Mouse (Mus musculus) CH12.LX (cell line): ENCODE measurements at regions not wholly inside any gene's neighbourhood (a gene's known extent, or its start where the extent isn't known, plus 50 kb on each side); places are given as distances from the start of the nearest gene placed in this dataset.

Experiments
- DNase-seq: peaks from one replicate; pipeline ENCODE4 v3.0.0-alpha.2; 2013; ENCODE audit errors: extremely low read depth
- H3K27ac ChIP-seq: 2 replicates; pipeline ENCODE4 v1.5.1; 2012; ENCODE audit warnings: low read depth, mild to moderate bottlenecking, control low read depth, moderate library complexity; ENCODE audit not compliant: insufficient read depth
- H3K27me3 ChIP-seq: replicated peaks from 2 replicates; pipeline ENCODE3; 2012; ENCODE audit warnings: inconsistent platforms
- H3K36me3 ChIP-seq, 2 experiments: replicated peaks in 1 of 2; 2 replicates each; pipeline versions ENCODE3 to v1.6.1; 2012; ENCODE audit warnings: inconsistent platforms in 1 of 2, low read length in 1 of 2, mild to moderate bottlenecking in 1 of 2, mixed read lengths in 1 of 2, moderate library complexity in 1 of 2; ENCODE audit not compliant: control insufficient read depth in 1 of 2, insufficient read depth in 1 of 2
- H3K4me1 ChIP-seq, 2 experiments: 2 replicates each; pipeline ENCODE4 v1.6.1; 2012; ENCODE audit warnings: inconsistent platforms in 1 of 2, moderate library complexity in 1 of 2; ENCODE audit not compliant: insufficient read depth in 2 of 2, control insufficient read depth in 1 of 2
- H3K4me2 ChIP-seq: 2 replicates; pipeline ENCODE4 v1.6.1; 2012; ENCODE audit warnings: low read depth, mild to moderate bottlenecking, control low read depth; ENCODE audit not compliant: poor library complexity, insufficient read depth, severe bottlenecking
- H3K4me3 ChIP-seq, 3 experiments: fragments of 150-350 bp in 1 of 3; sonication (generic) in 1 of 3; replicated peaks in 1 of 3; 2 replicates each; pipeline versions ENCODE3 to v1.5.1; 2011 to 2012; ENCODE audit warnings: low read depth in 2 of 3, low read length in 2 of 3, mild to moderate bottlenecking in 2 of 3, moderate library complexity in 2 of 3, control low read depth in 1 of 3, improper control_type of control experiment in 1 of 3, inconsistent platforms in 1 of 3, mixed read lengths in 1 of 3; ENCODE audit not compliant: poor library complexity in 1 of 3
- H3K79me2 ChIP-seq: replicated peaks from 2 replicates; pipeline ENCODE4 v1.6.1; 2012; ENCODE audit warnings: mild to moderate bottlenecking, moderate library complexity; ENCODE audit not compliant: control insufficient read depth, poor library complexity, insufficient read depth, severe bottlenecking; ENCODE audit errors: extremely low read depth
- H3K9ac ChIP-seq: 2 replicates; pipeline ENCODE4 v1.6.1; 2012; ENCODE audit warnings: low read depth, mild to moderate bottlenecking, control low read depth, moderate library complexity; ENCODE audit not compliant: insufficient read depth
- H3K9me3 ChIP-seq: replicated peaks from 2 replicates; pipeline ENCODE3; 2012; ENCODE audit warnings: low read length, inconsistent platforms, mixed read lengths
- BHLHE40 ChIP-seq: IDR thresholded peaks from 2 replicates; pipeline ENCODE4 v1.6.1; 2011; ENCODE audit warnings: mild to moderate bottlenecking, low read depth, low read length, improper control_type of control experiment
- CHD2 ChIP-seq: IDR thresholded peaks from 2 replicates; pipeline ENCODE4 v1.6.1; 2011; ENCODE audit warnings: low read length, improper control_type of control experiment
- E2F4 ChIP-seq: IDR thresholded peaks from 2 replicates; pipeline ENCODE4 v1.6.1; 2011; ENCODE audit warnings: low read depth, low read length, improper control_type of control experiment; ENCODE audit not compliant: insufficient replicate concordance
- EP300 ChIP-seq: IDR thresholded peaks from 2 replicates; pipeline ENCODE4 v1.6.1; 2011; ENCODE audit warnings: low read length, improper control_type of control experiment
- GABPA ChIP-seq: IDR thresholded peaks from 2 replicates; pipeline ENCODE4 v1.6.1; 2012; ENCODE audit warnings: low read depth, low read length, improper control_type of control experiment, inconsistent platforms; ENCODE audit not compliant: insufficient replicate concordance
- HCFC1 ChIP-seq: IDR thresholded peaks from 2 replicates; pipeline ENCODE4 v1.6.1; 2012; ENCODE audit warnings: low read depth, mild to moderate bottlenecking, inconsistent platforms, low read length, improper control_type of control experiment
- JUN ChIP-seq: IDR thresholded peaks from 2 replicates; pipeline ENCODE4 v1.6.1; 2011; ENCODE audit warnings: low read depth, mild to moderate bottlenecking, low read length, improper control_type of control experiment, moderate library complexity; ENCODE audit not compliant: insufficient read depth
- JUND ChIP-seq: conservative IDR thresholded peaks from 2 replicates; pipeline ENCODE4 v1.6.1; 2011; ENCODE audit warnings: low read depth, low read length, improper control_type of control experiment
- KAT2A ChIP-seq: IDR thresholded peaks from 2 replicates; pipeline ENCODE4 v1.6.1; 2012; ENCODE audit warnings: low read length, improper control_type of control experiment, inconsistent platforms; ENCODE audit not compliant: insufficient replicate concordance
- MAFK ChIP-seq: IDR thresholded peaks from 2 replicates; pipeline ENCODE4 v1.6.1; 2011; ENCODE audit warnings: low read length, improper control_type of control experiment; ENCODE audit not compliant: insufficient replicate concordance
- MAZ ChIP-seq: IDR thresholded peaks from 2 replicates; pipeline ENCODE4 v1.6.1; 2012; ENCODE audit warnings: low read depth, mild to moderate bottlenecking, inconsistent platforms, low read length, improper control_type of control experiment, moderate library complexity
- MEF2A ChIP-seq: IDR thresholded peaks from 2 replicates; pipeline ENCODE4 v1.6.1; 2014; ENCODE audit warnings: low read depth, mild to moderate bottlenecking, inconsistent platforms, low read length, improper control_type of control experiment, borderline replicate concordance
- NRF1 ChIP-seq: IDR thresholded peaks from 2 replicates; pipeline ENCODE4 v1.6.1; 2014; ENCODE audit warnings: low read depth, mild to moderate bottlenecking, inconsistent platforms, low read length, improper control_type of control experiment, moderate library complexity
- PAX5 ChIP-seq: IDR thresholded peaks from 2 replicates; pipeline ENCODE4 v1.6.1; 2012; ENCODE audit warnings: low read length, inconsistent platforms, mixed read lengths
- POLR2A ChIP-seq: IDR thresholded peaks from 2 replicates; pipeline ENCODE4 v1.6.1; 2011; ENCODE audit warnings: low read depth, mild to moderate bottlenecking, improper control_type of control experiment, low read length
- RAD21 ChIP-seq: IDR thresholded peaks from 2 replicates; pipeline ENCODE4 v1.6.1; 2011; ENCODE audit warnings: low read depth, mild to moderate bottlenecking, low read length, improper control_type of control experiment, moderate library complexity
- RCOR1 ChIP-seq: conservative IDR thresholded peaks from 2 replicates; pipeline ENCODE4 v1.6.1; 2012; ENCODE audit warnings: low read depth, mild to moderate bottlenecking, inconsistent platforms, low read length, improper control_type of control experiment
- SIN3A ChIP-seq: IDR thresholded peaks from 2 replicates; pipeline ENCODE4 v1.6.1; 2012; ENCODE audit warnings: low read length, improper control_type of control experiment, inconsistent platforms
- SMC3 ChIP-seq: IDR thresholded peaks from 2 replicates; pipeline ENCODE4 v1.6.1; 2011; ENCODE audit warnings: low read depth, low read length, improper control_type of control experiment
- USF1 ChIP-seq: IDR thresholded peaks from 2 replicates; pipeline ENCODE4 v1.6.1; 2014; ENCODE audit warnings: low read depth, mild to moderate bottlenecking, inconsistent platforms, low read length, improper control_type of control experiment
- USF2 ChIP-seq: conservative IDR thresholded peaks from 2 replicates; pipeline ENCODE4 v1.6.1; 2011; ENCODE audit warnings: low read depth, low read length, improper control_type of control experiment
- ZC3H11A ChIP-seq: IDR thresholded peaks from 2 replicates; pipeline ENCODE4 v1.6.1; 2012; ENCODE audit warnings: low read depth, mild to moderate bottlenecking, inconsistent platforms, low read length, improper control_type of control experiment
- ZKSCAN1 ChIP-seq: IDR thresholded peaks from 2 replicates; pipeline ENCODE4 v1.6.1; 2012; ENCODE audit warnings: low read depth, inconsistent platforms, low read length, improper control_type of control experiment, borderline replicate concordance
- dilution Hi-C: fragments of 300-500 bp; cut with MboI; formaldehyde crosslinking; loops from 2 replicates; pipeline ENCODE4 v1.14.3; 2020; ENCODE audit warnings: low sequenced_read_pairs; ENCODE audit not compliant: extremely low pct_unique_long_range_greater_than_20kb, extremely low pct_ligation_motif_present
- in situ Hi-C: fragments of 300-500 bp; cut with MboI; formaldehyde crosslinking; loops from 3 replicates; pipeline ENCODE4 v1.14.3; 2019; ENCODE audit warnings: low sequenced_read_pairs, low pct_ligation_motif_present, low pct_unique_long_range_greater_than_20kb, mixed read lengths

DNA sequence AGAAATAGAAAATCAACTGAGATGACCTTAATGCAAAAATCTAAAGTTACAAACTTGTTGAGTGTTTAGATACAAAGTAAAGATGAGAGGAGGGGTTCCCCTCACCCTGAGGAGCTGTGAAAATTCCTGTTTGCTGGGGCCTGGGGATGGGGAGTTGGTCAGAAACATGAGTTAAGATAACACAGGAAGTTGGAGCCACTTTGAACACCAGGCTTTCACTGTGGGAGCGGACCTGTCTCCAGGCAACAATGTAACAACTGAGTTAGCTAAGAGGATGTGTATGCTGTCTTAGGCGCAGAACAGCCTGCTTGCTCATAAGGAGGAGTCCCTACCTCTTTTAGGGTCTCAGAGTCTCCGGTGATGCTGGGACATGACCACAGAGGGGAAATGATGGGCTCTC is 188.7 kb upstream of the A430005L14Rik start:
- Histone ChIP-seq H3K27me3 (no peaks in the 10 kb centered on the region), H3K4me3 (no peak overlapping the region), H3K9ac (no peak overlapping the region), H3K27ac (no peak overlapping the region), H3K4me2 (no peak overlapping the region), H3K36me3 (no peaks in the 10 kb centered on the region), H3K9me3 (peaks cover 80% of the 10 kb centered on the region), H3K79me2 (no peaks in the 10 kb centered on the region), H3K4me1 (no peaks in the 10 kb centered on the region)
- dilution Hi-C loops (no loop called here), in situ Hi-C loops (no loop called here)
- TF ChIP-seq RCOR1 = no peak
- no peak for TF ChIP-seq E2F4
- no peak for TF ChIP-seq RAD21
- no peak for TF ChIP-seq ZC3H11A
- TF ChIP-seq GABPA = no peak
- no peak for DNase-seq

DNA sequence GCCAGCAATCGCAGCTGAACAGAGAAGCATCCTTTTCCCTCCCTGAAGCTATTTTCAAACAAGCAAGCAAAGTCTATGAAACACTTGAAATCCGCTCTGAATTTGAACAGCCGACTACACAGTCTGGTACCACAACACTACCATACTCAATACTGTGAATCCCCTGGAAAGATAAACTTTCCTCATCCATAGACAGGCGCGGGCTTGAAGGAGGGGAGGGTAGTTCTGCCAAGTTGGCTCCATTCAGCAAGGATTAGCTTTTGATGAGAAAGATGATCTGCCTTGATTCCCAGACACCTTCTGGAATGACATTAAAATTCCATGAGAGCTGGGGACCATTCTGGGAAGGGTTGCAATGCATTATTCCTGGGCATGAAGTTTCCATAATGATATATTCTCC is 186.4 kb upstream of the A430005L14Rik start:
- no peak for DNase-seq
- H3K4me1 ChIP-seq = no peaks in the 10 kb centered on the region
- dilution Hi-C loops (no loop called here), in situ Hi-C loops (no loop called here)
- TF ChIP-seq JUN (no peak), SMC3 (no peak), EP300 (no peak), BHLHE40 (no peak), HCFC1 (no peak), JUND (no peak), MAZ (no peak)
- no peak overlapping the region for H3K4me3 ChIP-seq
- H3K27me3 ChIP-seq = no peaks in the 10 kb centered on the region
- peaks cover 85% of the 10 kb centered on the region for H3K9me3 ChIP-seq
- no peak overlapping the region for H3K9ac ChIP-seq
- no peaks in the 10 kb centered on the region for H3K36me3 ChIP-seq
- H3K79me2 ChIP-seq = no peaks in the 10 kb centered on the region
- H3K4me2 ChIP-seq = no peak overlapping the region
- H3K27ac ChIP-seq = no peak overlapping the region

DNA sequence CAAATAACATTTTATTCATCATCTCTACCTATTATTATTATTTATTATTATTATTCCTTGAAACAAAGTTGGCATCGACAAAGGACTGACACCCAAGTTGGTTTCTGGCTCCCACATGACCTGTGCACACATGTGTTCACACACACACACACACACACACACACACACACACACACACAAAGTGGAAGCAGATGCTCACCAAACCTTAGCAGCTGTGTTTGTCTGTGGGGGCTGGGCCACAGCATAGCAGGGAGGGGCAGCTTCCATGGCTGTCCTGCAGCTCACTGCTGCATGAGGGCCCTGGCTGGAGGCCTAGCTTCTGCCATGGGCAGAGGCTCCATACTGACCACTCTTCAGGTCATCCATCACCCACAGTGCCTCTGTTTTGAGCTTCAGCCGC is 176.5 kb upstream of the A430005L14Rik start:
- H3K4me1 ChIP-seq = no peaks in the 10 kb centered on the region
- dilution Hi-C loops = no loop called here
- in situ Hi-C loops = no loop called here
- H3K79me2 ChIP-seq = no peaks in the 10 kb centered on the region
- no peak overlapping the region for H3K9ac ChIP-seq
- DNase-seq = no peak
- no peak for TF ChIP-seq GABPA
- no peak for TF ChIP-seq NRF1
- no peak for TF ChIP-seq JUN
- TF ChIP-seq RCOR1 = no peak
- no peak for TF ChIP-seq ZC3H11A
- TF ChIP-seq JUND = no peak
- no peak for TF ChIP-seq MAFK
- no peak for TF ChIP-seq USF1
- TF ChIP-seq MEF2A = no peak
- no peak for TF ChIP-seq PAX5
- TF ChIP-seq SMC3 = no peak
- no peak for TF ChIP-seq USF2
- no peak for TF ChIP-seq HCFC1
- no peak for TF ChIP-seq KAT2A
- TF ChIP-seq ZKSCAN1 = no peak
- no peak for TF ChIP-seq POLR2A
- TF ChIP-seq SIN3A = no peak
- TF ChIP-seq BHLHE40 = no peak
- no peak for TF ChIP-seq CHD2
- no peak overlapping the region for H3K4me2 ChIP-seq
- no peaks in the 10 kb centered on the region for H3K27me3 ChIP-seq
- peaks cover 81% of the 10 kb centered on the region for H3K9me3 ChIP-seq
- no peaks in the 10 kb centered on the region for H3K36me3 ChIP-seq
- H3K4me3 ChIP-seq = no peak overlapping the region
- H3K27ac ChIP-seq = no peak overlapping the region
